Mouse (Mus musculus) limb, embryonic 11.5 days (tissue): ENCODE measurements at regions not wholly inside any gene's neighbourhood (a gene's known extent, or its start where the extent isn't known, plus 50 kb on each side); places are given as distances from the start of the nearest gene placed in this dataset.

ENCODE experiments used
- ATAC-seq: fragments of 200-750 bp; cut with Nextera tagmentation; 2 replicates; pipeline ENCODE4 v1.8.0; 2017; ENCODE audit warnings: low read depth; ENCODE audit not compliant: insufficient number of reproducible peaks, low FRiP score, low TSS enrichment
- DNase-seq: peaks from one replicate; pipeline ENCODE4 v3.0.0-alpha.2; 2015; ENCODE audit warnings: low spot score
- H3K27ac ChIP-seq: fragments of 300-500 bp; sonication (generic); replicated peaks from 2 replicates; pipeline ENCODE4 v1.5.1; 2014; ENCODE audit warnings: low read depth, mild to moderate bottlenecking, low read length
- H3K27me3 ChIP-seq: fragments of 300-500 bp; sonication (generic); 2 replicates; pipeline ENCODE4 v1.6.1; 2014; ENCODE audit warnings: mild to moderate bottlenecking, low read length, mixed read lengths; ENCODE audit not compliant: control insufficient read depth, insufficient read depth
- H3K36me3 ChIP-seq: fragments of 300-500 bp; sonication (generic); 2 replicates; pipeline ENCODE4 v1.6.1; 2014; ENCODE audit warnings: mild to moderate bottlenecking, low read length, moderate library complexity, mixed read lengths; ENCODE audit not compliant: control insufficient read depth, insufficient read depth
- H3K4me1 ChIP-seq: fragments of 300-500 bp; sonication (generic); 2 replicates; pipeline ENCODE4 v1.6.1; 2014; ENCODE audit warnings: low read length, mixed read lengths; ENCODE audit not compliant: control insufficient read depth, insufficient read depth
- H3K4me2 ChIP-seq: fragments of 300-500 bp; sonication (generic); 2 replicates; pipeline ENCODE4 v1.6.1; 2014; ENCODE audit warnings: low read depth, mild to moderate bottlenecking, moderate library complexity; ENCODE audit not compliant: severe bottlenecking
- H3K4me3 ChIP-seq: fragments of 300-500 bp; sonication (generic); 2 replicates; pipeline ENCODE4 v1.5.1; 2014; ENCODE audit warnings: low read depth, low read length
- H3K9ac ChIP-seq: fragments of 300-500 bp; sonication (generic); 2 replicates; pipeline ENCODE4 v1.6.1; 2014; ENCODE audit warnings: mild to moderate bottlenecking, low read length
- H3K9me3 ChIP-seq: fragments of 300-500 bp; sonication (generic); 2 replicates; pipeline ENCODE4 v1.6.1; 2016; ENCODE audit warnings: low read length; ENCODE audit not compliant: control insufficient read depth
- WGBS: fragments of 180-500 bp; shearing (Covaris S2); extraction: QIAGEN DNeasy Blood & Tissue Kit; methylation state at CpG from one replicate; pipeline ENCODE4 v1.1.7; 2014; 5-methylcytosine and 5-hydroxymethylcytosine counted together

DNA sequence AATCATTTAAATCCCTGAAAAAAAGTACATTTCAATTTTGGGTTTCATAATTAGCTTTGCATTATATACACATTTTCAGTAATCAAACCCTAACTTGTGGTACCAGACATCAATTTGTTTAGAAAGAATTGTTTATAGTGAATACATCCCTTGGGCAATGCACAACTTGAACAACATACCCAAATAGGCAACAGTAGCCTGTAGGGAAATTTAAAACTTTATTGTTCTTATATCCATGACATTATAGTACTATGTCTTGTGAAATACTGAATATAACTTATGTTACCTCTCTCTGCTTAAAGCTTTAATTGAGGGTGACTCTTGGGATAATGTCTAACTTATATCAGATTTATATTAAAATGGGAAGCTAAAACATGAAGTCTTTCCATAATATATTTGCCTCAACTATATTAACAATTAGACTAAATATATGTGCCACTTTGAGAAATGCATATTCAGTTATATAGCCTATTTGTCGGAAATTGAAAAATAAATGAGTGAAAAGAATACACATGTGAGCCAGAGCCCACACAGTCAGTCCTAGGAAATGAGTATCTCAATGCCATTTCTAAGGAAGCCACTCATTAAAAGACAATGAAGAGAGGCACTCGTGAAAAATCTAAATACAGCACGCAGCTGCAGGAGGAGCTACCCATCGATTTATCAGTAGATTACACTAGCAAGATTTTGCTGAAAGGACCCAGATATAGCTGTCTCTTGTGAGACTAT is 458.1 kb upstream of the Slitrk6 start:
- no peak for ATAC-seq
- H3K9me3 ChIP-seq, result no peaks in the 10 kb centered on the region
- no peaks in the 10 kb centered on the region for H3K4me1 ChIP-seq
- no peak overlapping the region for H3K4me2 ChIP-seq
- WGBS, result 94% methylated on average over 4 of the region's 4 CpGs
- no peaks in the 10 kb centered on the region for H3K27me3 ChIP-seq
- no peak for DNase-seq
- no peak overlapping the region for H3K27ac ChIP-seq
- H3K4me3 ChIP-seq, result no peak overlapping the region
- no peak overlapping the region for H3K9ac ChIP-seq
- no peaks in the 10 kb centered on the region for H3K36me3 ChIP-seq

DNA sequence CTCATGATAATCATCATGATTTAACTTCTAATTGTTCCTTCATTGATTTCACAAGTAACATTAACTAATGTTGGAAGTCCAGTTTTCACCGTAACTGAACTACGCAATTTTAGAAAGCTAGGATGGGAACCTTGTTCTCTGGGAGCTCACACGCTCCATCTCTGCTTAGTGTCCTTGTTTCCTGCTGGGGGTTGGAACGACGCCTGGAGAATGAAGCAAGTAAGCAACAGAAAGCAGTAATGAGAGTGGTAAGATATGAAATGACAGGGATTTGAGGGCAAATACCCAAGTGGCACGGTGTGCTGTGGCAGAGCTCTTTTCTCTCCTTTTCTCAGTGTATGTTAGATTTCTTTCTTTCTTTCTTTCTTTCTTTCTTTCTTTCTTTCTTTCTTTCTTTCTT is 448.0 kb upstream of the Slitrk5 start:
- H3K36me3 ChIP-seq, result no peaks in the 10 kb centered on the region
- H3K27ac ChIP-seq, result no peak overlapping the region
- WGBS, result 86% methylated on average over 6 of the region's 6 CpGs
- no peaks in the 10 kb centered on the region for H3K9me3 ChIP-seq
- no peaks in the 10 kb centered on the region for H3K4me1 ChIP-seq
- no peak overlapping the region for H3K9ac ChIP-seq
- no peak overlapping the region for H3K4me3 ChIP-seq
- DNase-seq (no peak), ATAC-seq (no peak)
- no peak overlapping the region for H3K4me2 ChIP-seq
- no peaks in the 10 kb centered on the region for H3K27me3 ChIP-seq

GRCm38 (mm10) chr14:111239121-111239520 is 435.8 kb upstream of the Slitrk5 start:
- Histone ChIP-seq H3K9ac (no peak overlapping the region), H3K27me3 (no peaks in the 10 kb centered on the region), H3K4me2 (no peak overlapping the region), H3K36me3 (no peaks in the 10 kb centered on the region), H3K4me1 (no peaks in the 10 kb centered on the region), H3K9me3 (no peaks in the 10 kb centered on the region), H3K27ac (no peak overlapping the region), H3K4me3 (no peak overlapping the region)
- 85% methylated on average over 2 of the region's 2 CpGs for WGBS
- DNase-seq (no peak), ATAC-seq (no peak)

- H3K9me3 ChIP-seq, result no peaks in the 10 kb centered on the region
- DNase-seq, result no peak
- no peaks in the 10 kb centered on the region for H3K4me1 ChIP-seq
- no peak overlapping the region for H3K9ac ChIP-seq
- no peaks in the 10 kb centered on the region for H3K27me3 ChIP-seq
- no peak for ATAC-seq
- WGBS, result 84% methylated on average over 9 of the region's 9 CpGs
- no peak overlapping the region for H3K27ac ChIP-seq
- no peak overlapping the region for H3K4me3 ChIP-seq
- H3K36me3 ChIP-seq, result no peaks in the 10 kb centered on the region
- no peak overlapping the region for H3K4me2 ChIP-seq
These were observed 425.4 kb upstream of the Slitrk5 start for GRCm38 (mm10) chr14:111249347-111249946.

GRCm38 (mm10) chr14:111253190-111253589 is 421.7 kb upstream of the Slitrk5 start:
- Histone ChIP-seq H3K27me3 (no peaks in the 10 kb centered on the region), H3K9ac (no peak overlapping the region), H3K4me1 (no peaks in the 10 kb centered on the region), H3K36me3 (no peaks in the 10 kb centered on the region), H3K27ac (no peak overlapping the region), H3K9me3 (no peaks in the 10 kb centered on the region), H3K4me2 (no peak overlapping the region), H3K4me3 (no peak overlapping the region)
- ATAC-seq (no peak), DNase-seq (no peak)
- 72% methylated on average over 3 of the region's 3 CpGs for WGBS

- Histone ChIP-seq H3K4me3 (no peak overlapping the region), H3K27ac (no peak overlapping the region), H3K9me3 (no peaks in the 10 kb centered on the region), H3K4me1 (no peaks in the 10 kb centered on the region), H3K36me3 (no peaks in the 10 kb centered on the region), H3K9ac (no peak overlapping the region), H3K27me3 (no peaks in the 10 kb centered on the region), H3K4me2 (no peak overlapping the region)
- no peak for ATAC-seq
- DNase-seq, result no peak
These were observed 413.2 kb upstream of the Slitrk5 start for GRCm38 (mm10) chr14:111261696-111262095.

- Histone ChIP-seq H3K4me1 (no peaks in the 10 kb centered on the region), H3K4me3 (no peak overlapping the region), H3K36me3 (no peaks in the 10 kb centered on the region), H3K27me3 (no peaks in the 10 kb centered on the region), H3K4me2 (no peak overlapping the region), H3K9me3 (no peaks in the 10 kb centered on the region), H3K9ac (no peak overlapping the region), H3K27ac (no peak overlapping the region)
- DNase-seq (no peak), ATAC-seq (no peak)
- 91% methylated on average over 4 of the region's 4 CpGs for WGBS
These were observed 404.7 kb upstream of the Slitrk5 start for GRCm38 (mm10) chr14:111270239-111270638.

DNA sequence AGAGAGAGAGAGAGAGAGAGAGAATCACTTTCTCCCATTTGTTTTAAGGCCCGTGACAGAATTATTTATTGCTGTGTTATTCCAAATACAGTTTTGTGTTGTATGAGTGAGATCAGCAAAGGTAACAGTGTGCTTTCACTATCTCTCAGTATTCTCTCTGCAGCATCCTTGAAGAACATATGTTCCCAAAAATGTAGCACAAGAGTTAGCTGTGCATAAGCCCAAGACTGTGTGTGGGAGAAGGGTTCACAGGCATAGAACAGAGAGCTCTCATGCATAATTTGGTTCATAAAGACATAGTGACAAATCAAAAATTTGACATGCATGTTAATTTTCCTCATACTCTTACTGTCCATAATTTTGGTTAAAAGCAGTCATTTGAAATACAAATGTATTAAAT is 393.5 kb upstream of the Slitrk5 start:
- Histone ChIP-seq H3K27me3 (no peaks in the 10 kb centered on the region), H3K27ac (no peak overlapping the region), H3K4me2 (no peak overlapping the region), H3K4me1 (no peaks in the 10 kb centered on the region), H3K9ac (no peak overlapping the region), H3K36me3 (no peaks in the 10 kb centered on the region), H3K4me3 (no peak overlapping the region), H3K9me3 (no peaks in the 10 kb centered on the region)
- no peak for ATAC-seq
- WGBS, result 93% methylated on average over 1 of the region's 1 CpGs
- DNase-seq, result no peak
